Mouse (Mus musculus): ENCODE data around the gene Npr3. TPM values are rescaled to one million over a fixed set of nuclear protein-coding genes. Genes with fewer than 3 reads are reported as not detected.
"Not testable (repeated sequence)": the region's sequence is repeated elsewhere in the genome, so short reads cannot be mapped to it uniquely, and the experiment has no call there.

Npr3 gene
- polyA plus RNA-seq, 1 experiment: 163 TPM

GRCm38 (mm10) chr15:11882508-11883205 lies 24.4 kb downstream of the Npr3 start:
- DNase-seq (ENCODE audit: low read depth): no peak

- DNase-seq (ENCODE audit: low read depth): no peak
Observed at GRCm38 (mm10) chr15:11881822-11882221, 25.3 kb downstream of the Npr3 start.

DNA sequence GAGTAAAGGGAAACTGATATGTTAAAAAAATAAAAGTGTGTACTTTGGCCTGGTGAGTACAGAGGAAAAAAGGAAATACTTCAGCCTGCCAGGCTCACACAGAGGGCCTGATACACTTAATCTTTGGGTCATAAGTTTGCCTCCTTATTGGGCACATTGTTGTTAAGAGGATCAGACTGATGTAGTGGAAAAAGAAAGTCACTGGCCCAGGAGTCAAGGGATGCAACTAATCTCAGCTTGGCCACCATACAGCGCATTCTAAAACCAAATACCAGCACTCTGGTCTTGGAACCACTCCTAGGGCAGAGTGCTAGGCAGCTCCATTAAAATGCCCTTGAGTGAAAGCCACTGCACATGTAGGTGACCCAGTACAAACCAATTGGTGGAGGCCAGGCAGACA lies 28.8 kb downstream of the Npr3 start:
- DNase-seq (ENCODE audit: low read depth): no peak

- peak; percentile 46 for DNase-seq (ENCODE audit: low read depth)
Observed at GRCm38 (mm10) chr15:11877273-11877672, 29.8 kb downstream of the Npr3 start.

- no peak for DNase-seq (ENCODE audit: low read depth)
Observed at GRCm38 (mm10) chr15:11866918-11867317, 40.2 kb downstream of the Npr3 start.

DNA sequence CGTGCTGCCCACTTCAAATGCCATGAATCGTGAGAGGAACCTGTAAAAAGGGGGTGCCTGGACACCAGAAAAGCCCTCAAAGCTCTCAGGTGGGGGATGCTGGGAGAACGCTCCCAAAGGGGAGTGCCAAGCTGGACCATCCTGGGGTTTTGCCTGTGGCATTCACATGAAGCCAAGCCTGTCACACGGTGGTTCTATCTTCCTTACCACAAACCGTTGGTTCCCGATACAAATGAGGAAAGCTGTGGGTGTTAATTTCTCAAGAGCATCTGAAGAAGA lies 43.6 kb downstream of the Npr3 start:
- DNase-seq (ENCODE audit: low read depth): no peak

GRCm38 (mm10) chr15:11862785-11863539 lies 44.1 kb downstream of the Npr3 start:
- DNase-seq (ENCODE audit: low read depth): no peak

DNA sequence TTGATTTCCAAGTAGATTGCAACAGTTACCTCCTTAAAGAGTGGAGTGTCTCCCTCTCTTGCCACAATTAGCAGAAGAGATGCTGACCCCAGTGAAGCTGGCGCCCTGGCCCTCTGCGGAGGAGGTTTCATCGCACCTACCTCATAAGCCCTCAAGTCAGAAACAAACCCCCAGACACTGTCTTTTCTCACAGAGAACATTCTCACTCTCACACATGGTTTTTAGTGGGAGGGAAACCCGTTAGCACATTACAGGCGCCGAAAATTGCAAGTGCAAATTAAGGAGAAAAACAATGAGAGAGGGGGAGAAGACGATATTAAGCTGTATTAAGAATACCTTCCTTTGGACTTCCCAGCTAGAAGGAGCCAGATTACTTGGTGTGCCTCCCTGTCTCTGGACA lies 44.8 kb downstream of the Npr3 start:
- no peak for DNase-seq (ENCODE audit: low read depth)

- DNase-seq (ENCODE audit: low read depth): no peak
Observed at GRCm38 (mm10) chr15:11860259-11860658, 46.8 kb downstream of the Npr3 start.

GRCm38 (mm10) chr15:11859829-11860228 lies 47.3 kb downstream of the Npr3 start:
- no peak for DNase-seq (ENCODE audit: low read depth)

DNA sequence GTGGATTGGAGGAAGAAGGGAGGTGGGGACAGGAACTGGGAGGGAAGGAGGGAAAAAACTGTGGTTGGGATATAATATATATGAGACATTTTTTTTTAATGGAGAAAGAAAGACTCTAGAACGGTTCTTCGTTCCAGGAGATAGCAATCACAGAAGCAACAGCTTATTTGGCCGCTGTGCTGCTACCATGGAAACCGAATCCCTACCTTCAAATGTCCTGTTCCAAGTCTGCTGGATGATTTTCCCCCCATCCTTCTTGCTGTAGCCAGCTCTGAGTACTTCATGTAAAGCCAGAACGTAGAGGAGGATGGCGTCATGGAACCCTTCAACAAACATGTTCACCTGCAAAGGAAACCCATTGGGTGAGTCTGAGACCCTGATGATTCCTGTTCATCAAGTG lies 48.7 kb downstream of the Npr3 start:
- no peak for DNase-seq (ENCODE audit: low read depth)

DNA sequence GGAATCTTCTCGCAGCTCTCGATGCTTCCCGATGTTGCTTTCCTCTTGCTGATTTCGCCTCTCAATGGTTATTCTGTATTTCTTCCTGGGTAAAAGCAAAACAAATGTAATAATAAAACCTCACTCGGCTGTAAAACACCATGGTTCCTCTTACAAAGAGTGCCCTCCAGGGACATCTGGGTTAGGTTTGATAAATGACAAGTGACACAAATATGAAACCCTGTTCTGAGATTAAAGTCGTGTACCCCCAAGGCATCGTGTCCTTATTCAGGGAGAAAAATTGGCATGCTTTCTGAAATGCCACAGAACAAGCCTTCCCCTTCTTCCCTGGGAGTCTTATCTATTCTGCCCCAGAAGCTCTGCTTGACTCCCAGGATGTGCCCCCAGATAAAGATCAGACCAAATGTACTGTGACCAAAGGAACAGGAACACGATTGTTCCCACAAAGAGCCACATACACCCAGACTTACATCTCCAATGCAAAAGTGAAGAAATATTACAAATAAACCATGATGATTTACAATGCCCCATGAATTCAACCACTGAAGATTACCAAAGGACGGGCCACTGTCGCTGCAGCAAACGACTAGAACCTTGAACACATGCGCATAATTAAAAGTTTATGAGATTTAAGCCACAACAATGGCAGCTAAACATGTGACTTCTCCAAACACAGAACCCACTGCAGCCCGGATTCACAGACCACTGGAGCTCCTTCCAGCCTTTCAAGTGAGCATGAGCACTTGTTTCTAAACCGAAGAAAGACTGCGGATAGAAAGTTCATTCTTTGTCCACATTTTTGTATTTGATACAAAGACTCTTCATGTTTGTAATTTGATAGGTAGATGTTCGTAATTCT lies 61.7 kb downstream of the Npr3 start:
- DNase-seq (ENCODE audit: low read depth): no peak

- DNase-seq (ENCODE audit: low read depth): no peak
Observed at GRCm38 (mm10) chr15:11844115-11844514, 63.0 kb downstream of the Npr3 start.

- no peak for DNase-seq (ENCODE audit: low read depth)
Observed at GRCm38 (mm10) chr15:11841828-11842227, 65.3 kb downstream of the Npr3 start.

GRCm38 (mm10) chr15:11835913-11836312 lies 71.2 kb downstream of the Npr3 start:
- no peak for DNase-seq (ENCODE audit: low read depth)

GRCm38 (mm10) chr15:11822347-11822746 lies 84.7 kb downstream of the Npr3 start:
- not testable (repeated sequence) for DNase-seq (ENCODE audit: low read depth)

GRCm38 (mm10) chr15:11815551-11815950 lies 91.5 kb downstream of the Npr3 start:
- no peak for DNase-seq (ENCODE audit: low read depth)

GRCm38 (mm10) chr15:11803576-11803975 lies 103.5 kb downstream of the Npr3 start:
- DNase-seq (ENCODE audit: low read depth): no peak

GRCm38 (mm10) chr15:11801863-11802722 lies 105.0 kb downstream of the Npr3 start:
- no peak for DNase-seq (ENCODE audit: low read depth)

- no peak for DNase-seq (ENCODE audit: low read depth)
Observed at GRCm38 (mm10) chr15:11794632-11795031, 112.5 kb downstream of the Npr3 start.

All from gonadal fat pad, adult 2 months (tissue).